Mouse (Mus musculus): Measurements from ENCODE around the gene Susd6. TPM values are rescaled to one million over a fixed set of nuclear protein-coding genes. Genes with fewer than 3 reads are reported as not detected.

Susd6 gene
- total RNA-seq, 2 experiments from 2014 or later = 66.7 to 70.2 TPM

Other genes with a start within 250 kb of the Susd6 start
- 10 to 100 TPM; 36.5 to 40.7 TPM for gene Slc39a9, start 146.6 kb upstream of the Susd6 start, total RNA-seq (2021)
- gene Erh, start 146.2 kb upstream of the Susd6 start, total RNA-seq (2021) = 10 to 100 TPM; 34.9 to 43.7 TPM
- 1 to 10 TPM; 6.9 to 7.8 TPM for gene Plekhd1, start 97.9 kb upstream of the Susd6 start, total RNA-seq (2021)
- gene Ccdc177, start 29.8 kb upstream of the Susd6 start, total RNA-seq (2021) = 10 to 100 TPM; 16.5 to 18.6 TPM
- 100 to 1,000 TPM; 319 to 320 TPM for gene Srsf5, start 155.0 kb downstream of the Susd6 start, total RNA-seq (2021)
- not detected for gene Slc10a1, start 178.2 kb downstream of the Susd6 start, total RNA-seq (2021)
- 1 to 10 TPM; 7.4 to 7.8 TPM for gene Smoc1, start 236.3 kb downstream of the Susd6 start, total RNA-seq (2021)